Mouse (Mus musculus) olfactory bulb, adult 2 months (tissue): ENCODE measurements around the gene Mkrn1. TPM values are rescaled to one million over a fixed set of nuclear protein-coding genes. Genes with fewer than 3 reads are reported as not detected.
"Not testable (repeated sequence)": the region's sequence is repeated elsewhere in the genome, so short reads cannot be mapped to it uniquely, and the experiment has no call there.

Experiments
- H3K27ac ChIP-seq: fragments of 200-500 bp; 2 replicates; pipeline ENCODE4 v1.5.1; 2012; ENCODE audit warnings: low read depth, low read length; ENCODE audit not compliant: insufficient read depth
- H3K4me1 ChIP-seq: fragments of 200-500 bp; 2 replicates; pipeline ENCODE4 v1.6.1; 2012; ENCODE audit warnings: low read length; ENCODE audit not compliant: control insufficient read depth, insufficient read depth
- H3K4me3 ChIP-seq: fragments of 200-500 bp; 2 replicates; pipeline ENCODE4 v1.5.1; 2012; ENCODE audit warnings: mild to moderate bottlenecking, low read depth, low read length, moderate library complexity; ENCODE audit not compliant: insufficient read depth
- CTCF ChIP-seq: fragments of 200-500 bp; IDR thresholded peaks from 2 replicates; pipeline ENCODE4 v1.5.1; 2012; ENCODE audit warnings: low read depth, mild to moderate bottlenecking, low read length, moderate library complexity; ENCODE audit not compliant: insufficient read depth
- POLR2A ChIP-seq: fragments of 200-500 bp; IDR thresholded peaks from 2 replicates; pipeline ENCODE4 v1.6.1; 2012; ENCODE audit warnings: mild to moderate bottlenecking, low read depth, low read length, moderate library complexity; ENCODE audit not compliant: insufficient read depth
- WGBS: fragments of 180-500 bp; shearing (Covaris S2); methylation state at CpG from one replicate; pipeline ENCODE4 v1.1.7; 2018; 5-methylcytosine and 5-hydroxymethylcytosine counted together
- polyA plus RNA-seq: library from polyadenylated mRNA; stranded (reverse); fragments of >200 nt; gene quantifications from 2 replicates; pipeline ENCODE4 v1.2.4, GENCODE M21; 2012; ENCODE audit warnings: low replicate concordance; ENCODE audit not compliant: missing spikeins, insufficient read depth, insufficient read length

Mkrn1 gene
- polyA plus RNA-seq, 1 experiment: not detected

DNA sequence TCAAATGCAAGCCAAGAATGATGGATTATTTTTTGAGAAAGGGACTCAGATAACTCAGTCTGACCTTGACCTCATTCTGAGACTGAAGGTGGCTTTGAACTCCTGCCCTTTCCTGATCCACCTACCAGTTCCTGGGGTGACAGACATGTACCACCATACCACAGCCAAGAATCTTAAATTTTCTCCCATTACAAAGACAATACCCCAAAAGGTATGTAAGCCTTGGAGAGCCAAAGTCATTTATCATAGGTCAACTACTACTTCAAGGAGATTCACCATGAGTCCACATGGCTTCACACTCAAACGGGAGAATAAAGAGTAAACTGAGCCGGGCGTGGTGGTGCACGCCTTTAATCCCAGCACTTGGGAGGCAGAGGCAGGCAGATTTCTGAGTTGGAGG is 30.3 kb upstream of the Mkrn1 start:
- Histone ChIP-seq H3K4me3 (no peak overlapping the region), H3K27ac (no peak overlapping the region), H3K4me1 (peaks cover 6% of the 10 kb centered on the region; the same call in 1 of the 2 replicates)
- TF ChIP-seq CTCF (no peak), POLR2A (no peak)
- 95% methylated on average over 4 of the region's 4 CpGs for WGBS

DNA sequence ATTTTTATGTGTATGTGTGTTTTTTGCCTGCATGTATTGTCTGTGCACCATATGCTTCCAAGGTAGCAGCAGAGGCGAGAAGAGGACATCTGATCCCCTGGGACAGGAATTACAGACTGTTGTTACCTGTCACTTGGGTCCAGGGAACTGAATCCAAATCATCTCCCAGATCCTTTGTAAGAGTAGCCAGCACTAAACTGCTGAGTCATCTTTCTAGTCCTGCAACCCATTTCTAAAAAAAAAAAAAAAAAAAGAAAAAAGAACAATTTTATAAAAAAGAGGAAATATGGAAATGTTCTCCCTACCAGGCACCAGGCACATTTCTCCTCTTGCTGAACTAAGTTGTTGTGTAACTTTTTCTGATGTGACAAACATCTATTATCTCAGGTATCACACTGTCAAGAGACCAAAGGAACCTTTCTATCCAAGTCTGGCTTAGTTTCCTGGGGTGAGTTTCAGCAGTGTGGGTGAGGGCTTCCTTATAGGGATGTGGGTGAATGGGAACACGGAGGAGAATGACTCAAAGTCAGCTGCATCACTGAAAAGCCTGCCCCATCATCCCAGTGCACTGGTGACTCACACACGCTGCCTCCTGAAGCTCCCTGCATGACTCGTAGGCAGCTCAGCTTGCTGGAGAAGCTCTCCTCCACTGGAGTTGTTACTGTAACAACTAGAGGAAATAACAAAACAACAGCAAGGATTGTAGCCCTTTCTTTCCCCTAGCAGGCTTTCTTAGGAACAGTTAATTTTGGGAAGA is 27.3 kb upstream of the Mkrn1 start:
- Histone ChIP-seq H3K27ac (peak overlapping the region; percentile 87), H3K4me3 (no peak overlapping the region), H3K4me1 (peaks cover 6% of the 10 kb centered on the region; the same call in 1 of the 2 replicates)
- WGBS: 42% methylated on average over 4 of the region's 4 CpGs
- TF ChIP-seq POLR2A (no peak), CTCF (no peak)

DNA sequence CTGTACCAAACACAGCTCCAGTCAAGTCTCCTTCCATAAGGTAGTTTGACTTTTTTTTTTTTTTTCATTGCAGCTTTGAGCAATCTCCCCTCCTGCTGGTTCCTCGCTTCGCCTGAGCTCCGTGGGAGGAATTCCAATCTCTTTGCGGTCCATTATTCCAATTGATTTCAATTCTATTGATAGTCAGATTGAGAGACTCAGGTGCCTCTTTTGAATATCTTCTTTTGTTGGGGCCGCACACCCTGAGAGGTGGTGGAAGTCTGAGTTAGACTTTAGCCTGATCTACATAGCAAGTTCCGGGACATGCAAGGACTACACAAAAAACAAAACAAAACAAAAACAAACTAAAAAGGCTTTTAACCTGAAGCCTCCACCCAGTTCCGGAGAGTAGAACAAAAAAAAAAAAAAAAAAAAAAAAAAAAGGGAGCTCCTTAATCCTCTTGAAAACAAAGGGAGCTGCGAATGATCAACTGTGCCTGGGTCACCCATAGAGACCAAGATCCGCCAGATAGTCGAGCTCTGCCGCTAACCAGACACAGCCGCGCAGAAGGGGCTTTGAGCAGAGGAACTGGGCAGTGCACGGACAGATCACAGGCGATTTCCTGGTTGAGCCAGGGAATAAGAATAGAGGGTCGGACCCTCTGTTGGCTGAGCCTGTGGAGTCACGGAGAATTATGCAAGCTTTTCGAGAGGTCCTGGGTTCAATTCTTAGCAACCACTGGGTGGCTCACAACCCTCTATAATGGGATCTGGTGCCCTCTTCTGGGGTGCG is 25.7 kb upstream of the Mkrn1 start:
- WGBS: 12% methylated on average over 19 of the region's 19 CpGs
- no peak overlapping the region for H3K27ac ChIP-seq
- peaks cover 6% of the 10 kb centered on the region; the same call in 1 of the 2 replicates for H3K4me1 ChIP-seq
- H3K4me3 ChIP-seq: no peak overlapping the region
- TF ChIP-seq CTCF: no peak
- TF ChIP-seq POLR2A: no peak

DNA sequence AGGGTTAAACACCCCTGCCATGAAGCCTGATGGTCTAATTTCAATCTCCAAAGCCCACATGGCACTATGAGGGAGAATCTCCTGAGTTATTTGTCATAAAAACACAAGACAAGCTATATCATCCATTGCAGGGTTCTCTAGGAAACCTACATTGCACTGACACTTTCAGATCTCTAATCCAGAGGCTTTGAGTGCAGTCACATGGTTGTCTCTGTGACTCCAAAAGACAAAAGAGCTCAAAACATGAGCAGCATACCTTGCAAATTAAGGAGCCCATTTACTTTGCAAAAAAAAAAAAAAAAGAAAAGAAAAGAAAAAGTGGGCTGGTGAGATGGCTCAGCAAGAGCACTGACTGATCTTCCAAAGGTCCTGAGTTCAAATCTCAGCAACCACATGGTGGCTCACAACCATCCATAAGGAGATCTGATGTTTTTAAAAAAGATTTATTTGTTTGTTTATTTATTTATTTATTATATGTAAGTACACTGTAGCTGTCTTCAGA is 22.6 kb upstream of the Mkrn1 start:
- Histone ChIP-seq H3K27ac (no peak overlapping the region), H3K4me1 (peaks cover 2% of the 10 kb centered on the region; the same call in 1 of the 2 replicates), H3K4me3 (no peak overlapping the region)
- TF ChIP-seq POLR2A (no peak), CTCF (no peak)

DNA sequence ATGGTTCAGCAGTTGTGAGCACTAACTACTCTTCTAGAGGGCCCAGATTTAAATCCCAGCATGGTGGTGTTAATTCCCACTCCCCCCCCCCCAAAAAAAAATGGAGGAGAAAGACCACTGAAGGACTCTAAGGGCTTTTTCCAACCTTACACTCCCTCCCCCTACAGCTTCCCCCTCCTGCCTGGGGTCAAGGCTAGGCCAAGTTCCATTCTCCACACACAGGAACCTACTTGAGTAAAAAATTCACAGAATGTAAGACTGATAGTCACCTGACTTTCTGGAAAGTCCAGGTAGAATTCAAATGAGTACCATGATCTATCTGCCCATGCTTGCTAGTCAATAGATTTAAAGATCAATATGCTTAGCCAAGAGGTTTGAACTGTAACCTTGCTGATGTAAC is 19.9 kb upstream of the Mkrn1 start:
- TF ChIP-seq CTCF (no peak), POLR2A (no peak)
- Histone ChIP-seq H3K4me3 (no peak overlapping the region), H3K4me1 (no peaks in the 10 kb centered on the region), H3K27ac (no peak overlapping the region)

DNA sequence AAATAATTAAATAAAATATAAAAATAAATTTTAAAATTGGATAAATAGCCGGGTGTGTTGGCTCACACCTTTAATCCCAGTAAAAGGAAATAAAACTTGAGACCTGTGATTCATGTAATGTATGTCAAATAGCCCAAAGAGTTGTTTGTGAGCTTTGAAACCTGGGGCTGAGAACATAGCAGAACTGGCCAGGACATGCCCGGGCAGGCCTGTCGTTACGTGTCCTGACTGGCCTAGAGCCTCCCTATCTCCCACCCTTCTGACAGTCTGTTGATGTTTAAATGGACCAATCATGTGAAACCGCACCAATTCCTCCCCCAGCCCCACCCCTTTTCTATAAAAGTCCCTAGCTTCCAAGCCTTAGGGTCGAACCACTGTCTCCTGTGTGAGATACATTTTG is 17.3 kb upstream of the Mkrn1 start:
- H3K27ac ChIP-seq, H3K4me3 ChIP-seq, H3K4me1 ChIP-seq: not testable (repeated sequence)
- WGBS: 95% methylated on average over 6 of the region's 6 CpGs

DNA sequence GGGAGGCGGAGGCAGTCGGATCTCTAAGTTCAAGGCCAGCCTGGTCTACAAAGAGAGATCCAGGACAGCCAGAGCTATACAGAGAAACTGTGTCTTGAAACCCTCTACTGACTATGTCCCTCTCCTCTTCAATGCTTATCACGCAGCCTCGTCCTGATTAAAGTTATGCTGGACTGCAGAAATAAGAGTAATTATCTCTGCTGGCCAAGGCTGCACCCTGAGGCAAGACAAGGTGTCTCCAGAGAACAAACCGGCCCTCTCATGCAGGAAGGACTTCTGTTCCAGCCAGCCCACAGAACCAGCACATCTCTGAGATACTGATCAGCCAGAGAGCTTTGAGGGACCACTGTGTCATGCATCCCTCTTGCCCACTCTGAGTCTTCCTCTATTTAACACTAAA is 15.6 kb upstream of the Mkrn1 start:
- Histone ChIP-seq H3K27ac (no peak overlapping the region), H3K4me3 (no peak overlapping the region), H3K4me1 (no peaks in the 10 kb centered on the region)
- TF ChIP-seq CTCF (no peak), POLR2A (no peak)
- WGBS: 92% methylated on average over 5 of the region's 5 CpGs

DNA sequence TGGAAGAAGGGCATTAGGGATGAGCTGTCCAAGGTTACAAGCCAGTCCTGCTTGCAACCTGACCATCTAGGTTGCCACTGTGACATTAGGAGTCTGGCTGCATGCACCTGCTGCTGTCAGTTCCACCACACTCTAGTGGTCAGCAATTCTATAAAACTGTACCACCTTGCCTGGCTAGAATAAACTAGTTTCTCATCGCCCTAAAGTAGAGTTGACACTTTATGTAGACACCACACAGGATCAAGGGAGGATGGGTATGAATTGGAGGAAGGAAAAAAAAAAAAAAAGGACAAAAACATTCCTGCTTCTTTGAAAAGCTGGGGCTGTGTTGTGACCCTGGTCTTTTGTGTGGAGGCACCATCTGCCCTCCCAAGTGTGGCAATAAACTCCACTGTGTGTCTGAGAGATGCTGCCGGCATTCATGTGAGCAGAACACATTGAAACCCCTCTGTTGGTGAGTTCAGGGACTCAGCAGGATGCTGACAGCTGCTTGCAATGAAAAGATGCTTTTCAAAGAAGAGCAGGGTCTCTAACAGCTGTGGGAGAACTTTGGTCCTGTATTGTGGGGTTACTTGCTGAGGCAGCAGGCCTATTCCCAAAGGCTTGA is 14.7 kb upstream of the Mkrn1 start:
- Histone ChIP-seq H3K4me1 (no peaks in the 10 kb centered on the region), H3K4me3 (no peak overlapping the region), H3K27ac (no peak overlapping the region)
- 63% methylated on average over 2 of the region's 2 CpGs for WGBS
- no peak for TF ChIP-seq POLR2A
- no peak for TF ChIP-seq CTCF
